Mouse (Mus musculus): ENCODE data around the gene Cx3cr1. TPM values are rescaled to one million over a fixed set of nuclear protein-coding genes. Genes with fewer than 3 reads are reported as not detected.

Cx3cr1 gene
- polyA plus RNA-seq, 1 experiment from 2014 or later = 8.9 TPM

GRCm38 (mm10) chr9:119978811-119979441 lies 90.8 kb downstream of the Cx3cr1 start:
- ATAC-seq (ENCODE audit: insufficient number of reproducible peaks, insufficient read depth, low FRiP score, low TSS enrichment, low read depth) = no peak
- Histone ChIP-seq H3K9ac (0 out of 2 replicates have a peak overlapping the region, but pooled peaks have one; percentile 11), H3K4me1 (peaks cover 60% of the 10 kb centered on the region), H3K4me3 (no peak overlapping the region), H3K36me3 (peaks cover 8% of the 10 kb centered on the region), H3K9me3 (no peaks in the 10 kb centered on the region), H3K4me2 (no peak overlapping the region), H3K27ac (no peak overlapping the region), H3K27me3 (no peaks in the 10 kb centered on the region)
- 83% methylated on average over 6 of the region's 6 CpGs for WGBS

- 45% methylated on average over 9 of the region's 9 CpGs for WGBS
- Histone ChIP-seq H3K9ac (0 out of 2 replicates have a peak overlapping the region, but pooled peaks have one; percentile 4), H3K36me3 (peaks cover 14% of the 10 kb centered on the region), H3K4me2 (peak overlapping the region; percentile 2; the same call in 1 of the 2 replicates), H3K4me3 (no peak overlapping the region), H3K4me1 (peaks cover 60% of the 10 kb centered on the region), H3K27ac (no peak overlapping the region), H3K27me3 (no peaks in the 10 kb centered on the region), H3K9me3 (no peaks in the 10 kb centered on the region)
- no peak for ATAC-seq (ENCODE audit: insufficient number of reproducible peaks, insufficient read depth, low FRiP score, low TSS enrichment, low read depth)
Observed at GRCm38 (mm10) chr9:119978151-119978810, 91.4 kb downstream of the Cx3cr1 start.

GRCm38 (mm10) chr9:119977557-119978060 lies 92.1 kb downstream of the Cx3cr1 start:
- Histone ChIP-seq H3K9ac (0 out of 2 replicates have a peak overlapping the region, but pooled peaks have one; percentile 4), H3K9me3 (no peaks in the 10 kb centered on the region), H3K4me3 (no peak overlapping the region), H3K4me2 (no peak overlapping the region), H3K27me3 (no peaks in the 10 kb centered on the region), H3K36me3 (peaks cover 21% of the 10 kb centered on the region), H3K27ac (no peak overlapping the region; the same call in 1 of the 2 replicates), H3K4me1 (peaks cover 54% of the 10 kb centered on the region)
- 48% methylated on average over 5 of the region's 5 CpGs for WGBS
- ATAC-seq (ENCODE audit: insufficient number of reproducible peaks, insufficient read depth, low FRiP score, low TSS enrichment, low read depth) = no peak

- Histone ChIP-seq H3K4me2 (no peak overlapping the region), H3K4me3 (no peak overlapping the region), H3K27ac (no peak overlapping the region; the same call in 1 of the 2 replicates), H3K27me3 (no peaks in the 10 kb centered on the region), H3K4me1 (peaks cover 48% of the 10 kb centered on the region), H3K36me3 (peaks cover 28% of the 10 kb centered on the region), H3K9me3 (no peaks in the 10 kb centered on the region), H3K9ac (no peak overlapping the region)
- WGBS = 49% methylated on average over 17 of the region's 17 CpGs
- no peak for ATAC-seq (ENCODE audit: insufficient number of reproducible peaks, insufficient read depth, low FRiP score, low TSS enrichment, low read depth)
Observed at GRCm38 (mm10) chr9:119976704-119977556, 92.7 kb downstream of the Cx3cr1 start.

- Histone ChIP-seq H3K4me2 (no peak overlapping the region), H3K9me3 (no peaks in the 10 kb centered on the region), H3K9ac (no peak overlapping the region), H3K36me3 (peaks cover 32% of the 10 kb centered on the region), H3K27me3 (no peaks in the 10 kb centered on the region), H3K4me1 (peaks cover 44% of the 10 kb centered on the region), H3K27ac (no peak overlapping the region), H3K4me3 (no peak overlapping the region)
- 91% methylated on average over 4 of the region's 4 CpGs for WGBS
- no peak for ATAC-seq (ENCODE audit: insufficient number of reproducible peaks, insufficient read depth, low FRiP score, low TSS enrichment, low read depth)
Observed at GRCm38 (mm10) chr9:119975286-119975685, 94.4 kb downstream of the Cx3cr1 start.

GRCm38 (mm10) chr9:119974609-119975008 lies 95.1 kb downstream of the Cx3cr1 start:
- Histone ChIP-seq H3K9me3 (no peaks in the 10 kb centered on the region), H3K9ac (no peak overlapping the region), H3K4me3 (no peak overlapping the region), H3K4me2 (no peak overlapping the region), H3K4me1 (peaks cover 40% of the 10 kb centered on the region), H3K27ac (no peak overlapping the region), H3K27me3 (no peaks in the 10 kb centered on the region), H3K36me3 (peaks cover 32% of the 10 kb centered on the region)
- ATAC-seq (ENCODE audit: insufficient number of reproducible peaks, insufficient read depth, low FRiP score, low TSS enrichment, low read depth) = no peak
- WGBS = 80% methylated on average over 5 of the region's 5 CpGs

- Histone ChIP-seq H3K4me3 (no peak overlapping the region), H3K27me3 (no peaks in the 10 kb centered on the region), H3K27ac (no peak overlapping the region), H3K36me3 (peaks cover 32% of the 10 kb centered on the region), H3K4me1 (peaks cover 37% of the 10 kb centered on the region), H3K9ac (no peak overlapping the region), H3K9me3 (no peaks in the 10 kb centered on the region), H3K4me2 (no peak overlapping the region)
- ATAC-seq (ENCODE audit: insufficient number of reproducible peaks, insufficient read depth, low FRiP score, low TSS enrichment, low read depth) = no peak
- WGBS = 93% methylated on average over 27 of the region's 27 CpGs
Observed at GRCm38 (mm10) chr9:119973869-119974520, 95.7 kb downstream of the Cx3cr1 start.

GRCm38 (mm10) chr9:119973281-119973680 lies 96.4 kb downstream of the Cx3cr1 start:
- no peak for ATAC-seq (ENCODE audit: insufficient number of reproducible peaks, insufficient read depth, low FRiP score, low TSS enrichment, low read depth)

GRCm38 (mm10) chr9:119972582-119972981 lies 97.1 kb downstream of the Cx3cr1 start:
- no peak for ATAC-seq (ENCODE audit: insufficient number of reproducible peaks, insufficient read depth, low FRiP score, low TSS enrichment, low read depth)
- no peak overlapping the region for H3K27ac ChIP-seq
- H3K4me1 ChIP-seq = peaks cover 23% of the 10 kb centered on the region
- peaks cover 32% of the 10 kb centered on the region for H3K36me3 ChIP-seq
- no peak overlapping the region for H3K4me3 ChIP-seq
- no peak overlapping the region for H3K9ac ChIP-seq
- H3K4me2 ChIP-seq = no peak overlapping the region
- 87% methylated on average over 12 of the region's 12 CpGs for WGBS
- H3K27me3 ChIP-seq = no peaks in the 10 kb centered on the region
- H3K9me3 ChIP-seq = no peaks in the 10 kb centered on the region

More at GRCm38 (mm10) chr9:119973281-119973680, 96.4 kb downstream of the Cx3cr1 start:
- Histone ChIP-seq H3K9ac (no peak overlapping the region), H3K27me3 (no peaks in the 10 kb centered on the region), H3K36me3 (peaks cover 32% of the 10 kb centered on the region), H3K27ac (no peak overlapping the region), H3K4me3 (no peak overlapping the region), H3K4me2 (no peak overlapping the region), H3K9me3 (no peaks in the 10 kb centered on the region), H3K4me1 (peaks cover 30% of the 10 kb centered on the region)
- whole genome bisulfite sequencing = 95% methylated on average over 23 of the region's 23 CpGs

- Histone ChIP-seq H3K4me1 (peaks cover 19% of the 10 kb centered on the region), H3K36me3 (peaks cover 32% of the 10 kb centered on the region), H3K9me3 (no peaks in the 10 kb centered on the region), H3K4me3 (no peak overlapping the region), H3K27ac (no peak overlapping the region), H3K4me2 (no peak overlapping the region), H3K9ac (no peak overlapping the region), H3K27me3 (no peaks in the 10 kb centered on the region)
- WGBS = 95% methylated on average over 10 of the region's 10 CpGs
- no peak for ATAC-seq (ENCODE audit: insufficient number of reproducible peaks, insufficient read depth, low FRiP score, low TSS enrichment, low read depth)
Observed at GRCm38 (mm10) chr9:119972166-119972565, 97.5 kb downstream of the Cx3cr1 start.
